In genomic region chr5:137466946-137467345, GRCm38 (mm10) we compare ENCODE assay signal across 17 mouse cellular contexts. TPM values are rescaled to one million over a fixed set of nuclear protein-coding genes. Genes with fewer than 3 reads are reported as not detected.
"Had no signal": no experiment of that assay in that cellular context is flagged by ENCODE, and none has a peak within 500 bp of the region (broad histone marks: within the 10 kb centered on the region; RNA-seq: fewer than 3 reads in every experiment).

No protein-coding gene starts in this region.

- DNase-seq: heart, postnatal 10 days; heart, postnatal 14 days; heart, postnatal 36 days; heart, postnatal 4 days; kidney, adult 11 months; kidney, adult 18-20 months; kidney, adult 2 months; kidney, adult 8-10 months; kidney, adult 9 months; kidney, postnatal 10 days; kidney, postnatal 14 days; kidney, postnatal 25 days; kidney, postnatal 36 days; kidney, postnatal 4 days; layer of hippocampus, adult 9-11 months; layer of hippocampus, postnatal 36 days had no signal

RNA-seq across cellular contexts. Expression of gene Zan, which starts 9.9 kb away (rescaled TPM):
- total RNA-seq: heart, postnatal 25 days; heart, postnatal 36 days had no signal
